Mouse (Mus musculus) midbrain, embryonic 12.5 days (tissue): ENCODE data around the gene Slc16a12. TPM values are rescaled to one million over a fixed set of nuclear protein-coding genes. Genes with fewer than 3 reads are reported as not detected.

Experiments
- ATAC-seq: fragments of 200-750 bp; cut with Nextera tagmentation; 2 replicates; pipeline ENCODE4 v1.8.0; 2017; ENCODE audit warnings: low read depth, moderate TSS enrichment, moderate library complexity; ENCODE audit not compliant: low FRiP score
- H3K27ac ChIP-seq: fragments of 300-500 bp; sonication (generic); replicated peaks from 2 replicates; pipeline ENCODE4 v1.5.1; 2016; ENCODE audit warnings: mild to moderate bottlenecking
- H3K27me3 ChIP-seq: fragments of 300-500 bp; sonication (generic); 2 replicates; pipeline ENCODE4 v1.6.1; 2016; ENCODE audit warnings: mild to moderate bottlenecking
- H3K36me3 ChIP-seq: fragments of 300-500 bp; sonication (generic); 2 replicates; pipeline ENCODE4 v1.6.1; 2016
- H3K4me1 ChIP-seq: fragments of 300-500 bp; sonication (generic); 2 replicates; pipeline ENCODE4 v1.6.1; 2016
- H3K4me2 ChIP-seq: fragments of 300-500 bp; sonication (generic); replicated peaks from 2 replicates; pipeline ENCODE4 v1.6.1; 2016; ENCODE audit warnings: mild to moderate bottlenecking, moderate library complexity
- H3K4me3 ChIP-seq: fragments of 300-500 bp; sonication (generic); 2 replicates; pipeline ENCODE4 v1.5.1; 2016; ENCODE audit warnings: mild to moderate bottlenecking
- H3K9ac ChIP-seq: fragments of 300-500 bp; sonication (generic); replicated peaks from 2 replicates; pipeline ENCODE4 v1.6.1; 2016; ENCODE audit warnings: mild to moderate bottlenecking, moderate library complexity
- H3K9me3 ChIP-seq: fragments of 300-500 bp; sonication (generic); 2 replicates; pipeline ENCODE4 v1.6.1; 2016; ENCODE audit warnings: mild to moderate bottlenecking
- WGBS: fragments of 180-500 bp; shearing (Covaris S2); methylation state at CpG from one replicate; pipeline ENCODE4 v1.1.7; 2016; 5-methylcytosine and 5-hydroxymethylcytosine counted together
- microRNA-seq: library from miRNA; unstranded; fragments of <30 nt; microRNA quantifications from one replicate; pipeline ENCODE4, GENCODE M21; 2017
- polyA plus RNA-seq: library from polyadenylated mRNA; unstranded; fragments of >200 nt; fragmentation: Nextera tagmentation; extraction: Ambion mirVana; gene quantifications from 2 replicates; pipeline ENCODE4 v1.2.1, GENCODE M21; 2016

Slc16a12 gene
- polyA plus RNA-seq, 1 experiment from 2014 or later: 3.6 TPM

- H3K27ac ChIP-seq: no peak overlapping the region
- no peak overlapping the region for H3K4me2 ChIP-seq
- WGBS: 89% methylated on average over 6 of the region's 6 CpGs
- H3K4me3 ChIP-seq: no peak overlapping the region
- H3K4me1 ChIP-seq: no peaks in the 10 kb centered on the region
- H3K27me3 ChIP-seq: no peaks in the 10 kb centered on the region
- ATAC-seq: no peak
- no peak overlapping the region for H3K9ac ChIP-seq
- H3K9me3 ChIP-seq: no peaks in the 10 kb centered on the region
- H3K36me3 ChIP-seq: no peaks in the 10 kb centered on the region
Observed at GRCm38 (mm10) chr19:34623781-34624180, 123.3 kb downstream of the Slc16a12 start.

DNA sequence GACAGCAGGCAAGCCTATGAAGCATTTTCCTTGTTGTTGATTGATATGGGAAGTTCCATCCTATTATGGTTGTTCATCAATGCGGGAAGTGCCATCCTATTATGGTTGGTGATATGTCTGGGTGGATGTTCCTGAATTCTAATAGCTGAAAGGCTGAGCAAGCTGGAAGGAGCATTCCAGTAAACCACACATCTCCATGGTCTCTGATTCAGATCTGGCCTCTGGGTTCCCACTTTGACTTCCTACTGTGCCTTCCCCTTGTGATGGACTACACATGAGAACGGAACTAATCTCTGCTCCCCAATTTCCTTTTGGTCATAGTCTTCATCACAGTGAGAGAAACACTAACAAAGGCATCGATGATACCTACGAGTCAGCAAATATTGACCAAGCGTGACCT is 126.2 kb downstream of the Slc16a12 start:
- 93% methylated on average over 5 of the region's 5 CpGs for WGBS
- Histone ChIP-seq H3K9me3 (no peaks in the 10 kb centered on the region), H3K4me1 (no peaks in the 10 kb centered on the region), H3K27ac (no peak overlapping the region), H3K4me3 (no peak overlapping the region), H3K9ac (no peak overlapping the region), H3K36me3 (no peaks in the 10 kb centered on the region), H3K4me2 (no peak overlapping the region), H3K27me3 (no peaks in the 10 kb centered on the region)
- no peak for ATAC-seq

Small RNA genes lying within 50 kb of the gene (microRNA-seq; reads per million reads assigned to microRNA genes)
- not detected for gene Gm27476

Other genes with a start within 250 kb of the Slc16a12 start
- 23.0 and 25.3 TPM in 2 replicates for gene Lipa, start 219.8 kb downstream of the Slc16a12 start, polyA plus RNA-seq
- 4.3 and 5.2 TPM in 2 replicates for gene Ifit2, start 196.6 kb downstream of the Slc16a12 start, polyA plus RNA-seq
- gene Ifit3, start 163.8 kb downstream of the Slc16a12 start, polyA plus RNA-seq: 0.38 and 1.2 TPM in 2 replicates
- gene Ifit1bl1, start 145.3 kb downstream of the Slc16a12 start, polyA plus RNA-seq: 0.43 and 0.47 TPM in 2 replicates
- gene Ifit3b, start 139.3 kb downstream of the Slc16a12 start, polyA plus RNA-seq: 0.15 and 0.18 TPM in 2 replicates
- gene Ifit1bl2, start 106.5 kb downstream of the Slc16a12 start, polyA plus RNA-seq: 0.27 TPM in 1 of 2 replicates, not detected in the other
- 0.26 and 0.30 TPM in 2 replicates for gene Ifit1, start 106.4 kb downstream of the Slc16a12 start, polyA plus RNA-seq
- gene Pank1, start 132.2 kb upstream of the Slc16a12 start, polyA plus RNA-seq: 8.6 and 9.6 TPM in 2 replicates
- 51.8 and 73.5 TPM in 2 replicates for gene Kif20b, start 175.1 kb upstream of the Slc16a12 start, polyA plus RNA-seq